Mouse (Mus musculus) left cerebral cortex, adult 18-20 months (tissue): ENCODE data around the gene Slpi. TPM values are rescaled to one million over a fixed set of nuclear protein-coding genes. Genes with fewer than 3 reads are reported as not detected.

Experiments
- DNase-seq, 2 experiments: peaks; one replicate each; pipeline ENCODE4 v3.0.0; 2021 to 2022; ENCODE audit warnings: low spot score in 2 of 2, mixed read lengths in 1 of 2
- long read RNA-seq, 2 experiments: library from polyadenylated mRNA; stranded (forward); transcript quantifications; one replicate each; pipeline ENCODE4 v2.0.0; 2021
- total RNA-seq, 2 experiments: library from RNA; stranded (reverse); gene quantifications; 2 replicates each; pipeline ENCODE4 v1.2.3; 2021

Slpi gene
- total RNA-seq: under 1 TPM in 1 of 2 experiments, not detected in 1; 0.82 TPM
- long read RNA-seq, experiment 1, partial matches to known transcripts: 0 of 1 reads
- long read RNA-seq, experiment 1, other reads (novel, unspliced or antisense): 1 of 1 reads
- long read RNA-seq, experiment 2: 0 reads

- DNase-seq: peak in 1 of 2 experiments; percentile 22
Measured at GRCm38 (mm10) chr2:164389020-164389419, at the start of gene Slpi. Gene Slpi (minus strand): TSS chr2:164389095.

- DNase-seq: no peak
Measured at GRCm38 (mm10) chr2:164438257-164438656, 49.4 kb upstream of the Slpi start.

- no peak for DNase-seq
Measured at GRCm38 (mm10) chr2:164437710-164438109, 48.8 kb upstream of the Slpi start.

- no peak for DNase-seq
Measured at GRCm38 (mm10) chr2:164436961-164437360, 48.1 kb upstream of the Slpi start.

GRCm38 (mm10) chr2:164436215-164436913 lies 47.5 kb upstream of the Slpi start:
- DNase-seq: no peak

- no peak for DNase-seq
Measured at GRCm38 (mm10) chr2:164435216-164436090, 46.6 kb upstream of the Slpi start.

- DNase-seq: no peak
Measured at GRCm38 (mm10) chr2:164434681-164435080, 45.8 kb upstream of the Slpi start.

GRCm38 (mm10) chr2:164433278-164433895 lies 44.5 kb upstream of the Slpi start:
- no peak for DNase-seq

GRCm38 (mm10) chr2:164432541-164433191 lies 43.8 kb upstream of the Slpi start:
- no peak for DNase-seq

- DNase-seq: no peak
Measured at GRCm38 (mm10) chr2:164431676-164432465, 43.0 kb upstream of the Slpi start.

GRCm38 (mm10) chr2:164430697-164431096 lies 41.8 kb upstream of the Slpi start:
- DNase-seq: no peak

GRCm38 (mm10) chr2:164429881-164430615 lies 41.2 kb upstream of the Slpi start:
- DNase-seq: no peak

GRCm38 (mm10) chr2:164428451-164428850 lies 39.6 kb upstream of the Slpi start:
- no peak for DNase-seq

GRCm38 (mm10) chr2:164426952-164427351 lies 38.1 kb upstream of the Slpi start:
- DNase-seq: no peak

GRCm38 (mm10) chr2:164426121-164426520 lies 37.2 kb upstream of the Slpi start:
- DNase-seq: peak; percentile 14 to 30

GRCm38 (mm10) chr2:164425401-164425800 lies 36.5 kb upstream of the Slpi start:
- no peak for DNase-seq

- no peak for DNase-seq
Measured at GRCm38 (mm10) chr2:164424406-164424805, 35.5 kb upstream of the Slpi start.

- DNase-seq: no peak
Measured at GRCm38 (mm10) chr2:164423464-164423863, 34.6 kb upstream of the Slpi start.

GRCm38 (mm10) chr2:164422675-164423393 lies 33.9 kb upstream of the Slpi start:
- DNase-seq: no peak
